Mouse (Mus musculus) CH12.LX (cell line): ENCODE results near the gene Trim10. TPM values are rescaled to one million over a fixed set of nuclear protein-coding genes. Genes with fewer than 3 reads are reported as not detected.
A peak's percentile ranks its signal among the peaks of the same experiment; 100 is the strongest.
"Not testable (repeated sequence)": the region's sequence is repeated elsewhere in the genome, so short reads cannot be mapped to it uniquely, and the experiment has no call there.

Experiments used
- DNase-seq: peaks from one replicate; pipeline ENCODE4 v3.0.0-alpha.2; 2013; ENCODE audit errors: extremely low read depth
- H3K27ac ChIP-seq: 2 replicates; pipeline ENCODE4 v1.5.1; 2012; ENCODE audit warnings: low read depth, mild to moderate bottlenecking, control low read depth, moderate library complexity; ENCODE audit not compliant: insufficient read depth
- H3K27me3 ChIP-seq: replicated peaks from 2 replicates; pipeline ENCODE3; 2012; ENCODE audit warnings: inconsistent platforms
- H3K36me3 ChIP-seq, 2 experiments: replicated peaks in 1 of 2; 2 replicates each; pipeline versions ENCODE3 to v1.6.1; 2012; ENCODE audit warnings: inconsistent platforms in 1 of 2, low read length in 1 of 2, mild to moderate bottlenecking in 1 of 2, mixed read lengths in 1 of 2, moderate library complexity in 1 of 2; ENCODE audit not compliant: control insufficient read depth in 1 of 2, insufficient read depth in 1 of 2
- H3K4me1 ChIP-seq, 2 experiments: 2 replicates each; pipeline ENCODE4 v1.6.1; 2012; ENCODE audit warnings: inconsistent platforms in 1 of 2, moderate library complexity in 1 of 2; ENCODE audit not compliant: insufficient read depth in 2 of 2, control insufficient read depth in 1 of 2
- H3K4me2 ChIP-seq: 2 replicates; pipeline ENCODE4 v1.6.1; 2012; ENCODE audit warnings: low read depth, mild to moderate bottlenecking, control low read depth; ENCODE audit not compliant: poor library complexity, insufficient read depth, severe bottlenecking
- H3K4me3 ChIP-seq, 3 experiments: fragments of 150-350 bp in 1 of 3; sonication (generic) in 1 of 3; replicated peaks in 1 of 3; 2 replicates each; pipeline versions ENCODE3 to v1.5.1; 2011 to 2012; ENCODE audit warnings: low read depth in 2 of 3, low read length in 2 of 3, mild to moderate bottlenecking in 2 of 3, moderate library complexity in 2 of 3, control low read depth in 1 of 3, improper control_type of control experiment in 1 of 3, inconsistent platforms in 1 of 3, mixed read lengths in 1 of 3; ENCODE audit not compliant: poor library complexity in 1 of 3
- H3K79me2 ChIP-seq: replicated peaks from 2 replicates; pipeline ENCODE4 v1.6.1; 2012; ENCODE audit warnings: mild to moderate bottlenecking, moderate library complexity; ENCODE audit not compliant: control insufficient read depth, poor library complexity, insufficient read depth, severe bottlenecking; ENCODE audit errors: extremely low read depth
- H3K9ac ChIP-seq: 2 replicates; pipeline ENCODE4 v1.6.1; 2012; ENCODE audit warnings: low read depth, mild to moderate bottlenecking, control low read depth, moderate library complexity; ENCODE audit not compliant: insufficient read depth
- H3K9me3 ChIP-seq: replicated peaks from 2 replicates; pipeline ENCODE3; 2012; ENCODE audit warnings: low read length, inconsistent platforms, mixed read lengths
- BHLHE40 ChIP-seq: IDR thresholded peaks from 2 replicates; pipeline ENCODE4 v1.6.1; 2011; ENCODE audit warnings: mild to moderate bottlenecking, low read depth, low read length, improper control_type of control experiment
- CTCF ChIP-seq, 2 experiments: IDR thresholded peaks in 1 of 2; conservative IDR thresholded peaks in 1 of 2; 2 replicates each; pipeline ENCODE4 v1.5.1; 2011 to 2012; ENCODE audit warnings: low read depth in 2 of 2, low read length in 2 of 2, improper control_type of control experiment in 1 of 2, inconsistent platforms in 1 of 2, mild to moderate bottlenecking in 1 of 2, moderate library complexity in 1 of 2
- EP300 ChIP-seq: IDR thresholded peaks from 2 replicates; pipeline ENCODE4 v1.6.1; 2011; ENCODE audit warnings: low read length, improper control_type of control experiment
- GABPA ChIP-seq: IDR thresholded peaks from 2 replicates; pipeline ENCODE4 v1.6.1; 2012; ENCODE audit warnings: low read depth, low read length, improper control_type of control experiment, inconsistent platforms; ENCODE audit not compliant: insufficient replicate concordance
- IRF4 ChIP-seq: IDR thresholded peaks from 2 replicates; pipeline ENCODE4 v1.6.1; 2014; ENCODE audit warnings: low read depth, mild to moderate bottlenecking, inconsistent platforms, low read length, improper control_type of control experiment
- KAT2A ChIP-seq: IDR thresholded peaks from 2 replicates; pipeline ENCODE4 v1.6.1; 2012; ENCODE audit warnings: low read length, improper control_type of control experiment, inconsistent platforms; ENCODE audit not compliant: insufficient replicate concordance
- MAX ChIP-seq: IDR thresholded peaks from 2 replicates; pipeline ENCODE4 v1.6.1; 2011; ENCODE audit warnings: low read length, improper control_type of control experiment
- MAZ ChIP-seq: IDR thresholded peaks from 2 replicates; pipeline ENCODE4 v1.6.1; 2012; ENCODE audit warnings: low read depth, mild to moderate bottlenecking, inconsistent platforms, low read length, improper control_type of control experiment, moderate library complexity
- MEF2A ChIP-seq: IDR thresholded peaks from 2 replicates; pipeline ENCODE4 v1.6.1; 2014; ENCODE audit warnings: low read depth, mild to moderate bottlenecking, inconsistent platforms, low read length, improper control_type of control experiment, borderline replicate concordance
- NRF1 ChIP-seq: IDR thresholded peaks from 2 replicates; pipeline ENCODE4 v1.6.1; 2014; ENCODE audit warnings: low read depth, mild to moderate bottlenecking, inconsistent platforms, low read length, improper control_type of control experiment, moderate library complexity
- PAX5 ChIP-seq: IDR thresholded peaks from 2 replicates; pipeline ENCODE4 v1.6.1; 2012; ENCODE audit warnings: low read length, inconsistent platforms, mixed read lengths
- POLR2A ChIP-seq: IDR thresholded peaks from 2 replicates; pipeline ENCODE4 v1.6.1; 2011; ENCODE audit warnings: low read depth, mild to moderate bottlenecking, improper control_type of control experiment, low read length
- RCOR1 ChIP-seq: conservative IDR thresholded peaks from 2 replicates; pipeline ENCODE4 v1.6.1; 2012; ENCODE audit warnings: low read depth, mild to moderate bottlenecking, inconsistent platforms, low read length, improper control_type of control experiment
- SIN3A ChIP-seq: IDR thresholded peaks from 2 replicates; pipeline ENCODE4 v1.6.1; 2012; ENCODE audit warnings: low read length, improper control_type of control experiment, inconsistent platforms
- SMC3 ChIP-seq: IDR thresholded peaks from 2 replicates; pipeline ENCODE4 v1.6.1; 2011; ENCODE audit warnings: low read depth, low read length, improper control_type of control experiment
- TBP ChIP-seq: conservative IDR thresholded peaks from 2 replicates; pipeline ENCODE4 v1.6.1; 2011; ENCODE audit warnings: low read depth, low read length, improper control_type of control experiment
- UBTF ChIP-seq: IDR thresholded peaks from 2 replicates; pipeline ENCODE4 v1.6.1; 2012; ENCODE audit warnings: low read depth, mild to moderate bottlenecking, inconsistent platforms, low read length, improper control_type of control experiment, moderate library complexity
- USF1 ChIP-seq: IDR thresholded peaks from 2 replicates; pipeline ENCODE4 v1.6.1; 2014; ENCODE audit warnings: low read depth, mild to moderate bottlenecking, inconsistent platforms, low read length, improper control_type of control experiment
- USF2 ChIP-seq: conservative IDR thresholded peaks from 2 replicates; pipeline ENCODE4 v1.6.1; 2011; ENCODE audit warnings: low read depth, low read length, improper control_type of control experiment
- ZC3H11A ChIP-seq: IDR thresholded peaks from 2 replicates; pipeline ENCODE4 v1.6.1; 2012; ENCODE audit warnings: low read depth, mild to moderate bottlenecking, inconsistent platforms, low read length, improper control_type of control experiment
- ZMIZ1 ChIP-seq: IDR thresholded peaks from 2 replicates; pipeline ENCODE4 v1.6.1; 2012; ENCODE audit warnings: low read depth, mild to moderate bottlenecking, inconsistent platforms, low read length, improper control_type of control experiment
- ZNF384 ChIP-seq: IDR thresholded peaks from 2 replicates; pipeline ENCODE4 v1.6.1; 2012; ENCODE audit warnings: low read depth, low read length, improper control_type of control experiment, inconsistent platforms
- dilution Hi-C: fragments of 300-500 bp; cut with MboI; formaldehyde crosslinking; loops from 2 replicates; pipeline ENCODE4 v1.14.3; 2020; ENCODE audit warnings: low sequenced_read_pairs; ENCODE audit not compliant: extremely low pct_unique_long_range_greater_than_20kb, extremely low pct_ligation_motif_present
- in situ Hi-C: fragments of 300-500 bp; cut with MboI; formaldehyde crosslinking; loops from 3 replicates; pipeline ENCODE4 v1.14.3; 2019; ENCODE audit warnings: low sequenced_read_pairs, low pct_ligation_motif_present, low pct_unique_long_range_greater_than_20kb, mixed read lengths
- polyA plus RNA-seq: library from polyadenylated mRNA; unstranded; fragments of >175 nt; gene quantifications from 2 replicates; pipeline ENCODE4 v1.2.1, GENCODE M21; 2012; ENCODE audit warnings: low read depth; ENCODE audit not compliant: insufficient read length
- total RNA-seq, 2 experiments: library from RNA; depleted of rRNA; stranded (reverse); fragments of 300-350 nt in 1 of 2; fragments of >200 nt in 1 of 2; gene quantifications; 2 replicates each; pipeline ENCODE4 v1.2.3; 2012 to 2014

Trim10 gene
- total and polyA plus RNA-seq, 3 experiments, result not detected

GRCm38 (mm10) chr17:36885132-36885790, 15.9 kb downstream of the Trim10 start:
- no peak overlapping the region for H3K9ac ChIP-seq
- peaks cover 2 to 12% of the 10 kb centered on the region in 2 experiments; a peak in 3 of 4 replicates for H3K4me1 ChIP-seq

DNA sequence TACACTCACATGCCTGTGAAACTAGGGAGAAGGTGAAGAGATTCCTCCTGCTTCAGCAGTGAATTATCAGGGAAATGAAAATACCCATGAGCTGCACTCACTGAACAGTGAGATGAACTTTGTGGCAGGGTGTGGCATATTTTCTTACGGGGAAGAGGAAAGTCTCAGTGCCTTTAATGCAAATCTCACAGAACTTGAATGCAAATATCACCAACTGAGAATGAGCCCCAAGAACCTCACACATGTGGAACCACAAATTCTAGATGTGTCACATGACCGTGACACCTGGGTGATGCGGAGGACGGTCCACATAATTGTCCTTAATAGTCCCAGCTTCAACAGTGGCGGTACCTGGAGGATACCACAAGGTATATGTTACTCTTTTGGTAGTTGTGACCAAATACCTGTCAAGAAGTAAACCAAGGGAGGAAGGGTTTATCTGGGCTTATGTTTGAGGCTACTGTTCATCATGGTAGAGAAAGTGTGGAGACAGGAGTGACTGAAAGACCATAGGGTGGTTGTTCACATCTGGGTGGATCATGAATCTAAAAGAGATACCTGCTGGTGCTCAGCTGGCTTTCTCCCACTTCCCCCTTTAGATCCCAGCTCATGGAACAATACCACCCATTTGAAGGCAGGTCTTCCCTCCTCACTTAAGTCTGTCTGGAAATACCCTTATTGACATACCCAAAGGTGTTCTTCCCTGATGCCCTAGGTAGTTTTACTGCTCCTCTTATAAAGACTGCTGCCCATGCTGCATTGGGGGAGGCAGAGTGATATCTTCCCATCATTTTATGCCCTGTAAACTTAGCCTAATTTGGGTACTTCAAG, 20.9 kb downstream of the Trim10 start, which contains the start of gene Trim40:
Gene Trim40 (minus strand): TSS at position 51 of the 831 bp plus-strand sequence.
- peaks cover 4 to 12% of the 10 kb centered on the region in 2 experiments; a peak in 3 of 4 replicates for H3K4me1 ChIP-seq
- dilution Hi-C loops, result no loop called here
- no peak within 1 kb of the TSS for H3K9ac ChIP-seq
- no peak within 1 kb of the TSS for H3K4me3 ChIP-seq
- TF ChIP-seq SIN3A, result no peak
- no peak for TF ChIP-seq ZNF384
- peak; percentile 61 for TF ChIP-seq POLR2A
- peak; percentile 89 for TF ChIP-seq TBP
- TF ChIP-seq PAX5, result no peak
- 0 out of 2 replicates have a peak, but pooled peaks have one; percentile 29 for TF ChIP-seq USF2
- TF ChIP-seq EP300, result no peak
- no peak for TF ChIP-seq MAX
- peak; percentile 97 for TF ChIP-seq ZMIZ1
- peak; percentile 46; the same call in 1 of the 2 replicates for TF ChIP-seq BHLHE40
- TF ChIP-seq IRF4, result no peak
- no peak for TF ChIP-seq ZC3H11A
- no peak for TF ChIP-seq GABPA
- peak; percentile 33 for TF ChIP-seq USF1
- TF ChIP-seq UBTF, result no peak
- in situ Hi-C loops, result loop anchor here (10.0 kb wide), 1 partner anchor 175 kb away; no protein-coding TSS in a partner anchor
- no peaks in the 10 kb centered on the region for H3K79me2 ChIP-seq
- H3K9me3 ChIP-seq, result no peaks in the 10 kb centered on the region
- peak; percentile 25 for DNase-seq
- H3K27ac ChIP-seq, result no peak within 1 kb of the TSS
- no peaks in the 10 kb centered on the region for H3K36me3 ChIP-seq
- H3K4me2 ChIP-seq, result peak within 1 kb of the TSS; percentile 70
- no peaks in the 10 kb centered on the region for H3K27me3 ChIP-seq

More at GRCm38 (mm10) chr17:36885132-36885790, 15.9 kb downstream of the Trim10 start:
- no peaks in the 10 kb centered on the region for H3K9me3 ChIP-seq
- dilution Hi-C loops, result no loop called here
- H3K36me3 ChIP-seq, result no peaks in the 10 kb centered on the region
- TF ChIP-seq USF2 (no peak), IRF4 (no peak), CTCF (conservative IDR thresholded peaks at IDR 0.05 in 1 of 2, IDR thresholded peaks at IDR 0.05 in 1 of 2; ENCODE audit: low read depth in 2 of 2, low read length in 2 of 2) (no peak), POLR2A (no peak), MAZ (no peak), KAT2A (no peak), BHLHE40 (no peak), USF1 (no peak), SMC3 (no peak), MEF2A (no peak), RCOR1 (no peak), NRF1 (no peak)
- H3K79me2 ChIP-seq, result no peaks in the 10 kb centered on the region
- DNase-seq, result no peak
- H3K4me2 ChIP-seq, result no peak overlapping the region
- H3K27me3 ChIP-seq, result no peaks in the 10 kb centered on the region
- in situ Hi-C loops, result no loop called here
- H3K27ac ChIP-seq, result no peak overlapping the region
- H3K4me3 ChIP-seq, result no peak overlapping the region

GRCm38 (mm10) chr17:36891496-36891895, 22.1 kb downstream of the Trim10 start:
- H3K4me2 ChIP-seq, H3K27me3 ChIP-seq, H3K9ac ChIP-seq, H3K79me2 ChIP-seq, dilution Hi-C loops, H3K9me3 ChIP-seq, H3K4me3 ChIP-seq, DNase-seq, H3K36me3 ChIP-seq, H3K27ac ChIP-seq: not testable (repeated sequence)
- in situ Hi-C loops, result loop anchor here (10.0 kb wide), 1 partner anchor 173 kb away; no protein-coding TSS in a partner anchor
- H3K4me1 ChIP-seq, result peaks cover 4 to 12% of the 10 kb centered on the region in 2 experiments; a peak in 3 of 4 replicates
